Mouse (Mus musculus): ENCODE results near the gene Csnka2ip. TPM values are rescaled to one million over a fixed set of nuclear protein-coding genes. Genes with fewer than 3 reads are reported as not detected.

Gene Csnka2ip
- polyA plus RNA-seq, 1 experiment, result not detected

- Histone ChIP-seq H3K4me3 (ENCODE audit: insufficient read depth, poor library complexity, severe bottlenecking) (no peak overlapping the region), H3K27me3 (ENCODE audit: control insufficient read depth, insufficient read depth, insufficient read length) (no peaks in the 10 kb centered on the region), H3K79me3 (ENCODE audit: low read depth) (no peaks in the 10 kb centered on the region), H3K36me3 (ENCODE audit: control insufficient read depth, insufficient read depth) (no peaks in the 10 kb centered on the region), H3K79me2 (ENCODE audit: control insufficient read depth, insufficient read depth) (no peaks in the 10 kb centered on the region), H3ac (ENCODE audit: control insufficient read depth, insufficient read length, low read depth) (no peak overlapping the region)
- TF ChIP-seq MAX (IDR thresholded peaks at IDR 0.05) (no peak), CTCF (IDR thresholded peaks at IDR 0.05; ENCODE audit: control insufficient read depth, insufficient read depth, insufficient read length) (no peak), FOSL1 (IDR thresholded peaks at IDR 0.05; ENCODE audit: insufficient read depth, low read length, poor library complexity, severe bottlenecking) (no peak)
Observed at GRCm38 (mm10) chr16:64569496-64569895, 32.7 kb downstream of the Csnka2ip start.

- no peaks in the 10 kb centered on the region for H3K36me3 ChIP-seq (ENCODE audit: control insufficient read depth, insufficient read depth)
- no peak for TF ChIP-seq MYOG (IDR thresholded peaks at IDR 0.05; ENCODE audit: control insufficient read depth, extremely low read depth, insufficient read length)
- no peak for TF ChIP-seq MAX (IDR thresholded peaks at IDR 0.05)
- TF ChIP-seq MYOD1 (IDR thresholded peaks at IDR 0.05; ENCODE audit: control insufficient read depth, insufficient read length, low read depth), result no peak
- TF ChIP-seq FOSL1 (IDR thresholded peaks at IDR 0.05; ENCODE audit: insufficient read depth, low read length, poor library complexity, severe bottlenecking), result no peak
- no peak for TF ChIP-seq USF1 (IDR thresholded peaks at IDR 0.05; ENCODE audit: low read depth)
- TF ChIP-seq CEBPB (IDR thresholded peaks at IDR 0.05; ENCODE audit: low read depth), result no peak
- H3K79me2 ChIP-seq (ENCODE audit: control insufficient read depth, insufficient read depth), result no peaks in the 10 kb centered on the region
- H3K4me3 ChIP-seq (ENCODE audit: insufficient read depth, poor library complexity, severe bottlenecking), result no peak overlapping the region
- no peak overlapping the region for H3ac ChIP-seq (ENCODE audit: control insufficient read depth, insufficient read length, low read depth)
- H3K79me3 ChIP-seq (ENCODE audit: low read depth), result no peaks in the 10 kb centered on the region
- H3K27me3 ChIP-seq (ENCODE audit: control insufficient read depth, insufficient read depth, insufficient read length), result no peaks in the 10 kb centered on the region
Observed at GRCm38 (mm10) chr16:64563081-64563480, 39.1 kb downstream of the Csnka2ip start.

GRCm38 (mm10) chr16:64558518-64558917, 43.7 kb downstream of the Csnka2ip start:
- Histone ChIP-seq H3K27me3 (ENCODE audit: control insufficient read depth, insufficient read depth, insufficient read length) (no peaks in the 10 kb centered on the region), H3ac (ENCODE audit: control insufficient read depth, insufficient read length, low read depth) (no peak overlapping the region), H3K36me3 (ENCODE audit: control insufficient read depth, insufficient read depth) (no peaks in the 10 kb centered on the region), H3K79me2 (ENCODE audit: control insufficient read depth, insufficient read depth) (no peaks in the 10 kb centered on the region), H3K79me3 (ENCODE audit: low read depth) (no peaks in the 10 kb centered on the region), H3K4me3 (ENCODE audit: insufficient read depth, poor library complexity, severe bottlenecking) (no peak overlapping the region)
- TF ChIP-seq MYOD1 (IDR thresholded peaks at IDR 0.05; ENCODE audit: control insufficient read depth, insufficient read length, low read depth) (no peak), MAX (IDR thresholded peaks at IDR 0.05) (no peak), USF1 (IDR thresholded peaks at IDR 0.05; ENCODE audit: low read depth) (no peak), CEBPB (IDR thresholded peaks at IDR 0.05; ENCODE audit: low read depth) (no peak), CTCF (IDR thresholded peaks at IDR 0.05; ENCODE audit: control insufficient read depth, insufficient read depth, insufficient read length) (no peak), MYOG (IDR thresholded peaks at IDR 0.05; ENCODE audit: control insufficient read depth, extremely low read depth, insufficient read length) (no peak), FOSL1 (IDR thresholded peaks at IDR 0.05; ENCODE audit: insufficient read depth, low read length, poor library complexity, severe bottlenecking) (no peak)

- Histone ChIP-seq H3K4me3 (ENCODE audit: insufficient read depth, poor library complexity, severe bottlenecking) (no peak overlapping the region), H3K79me3 (ENCODE audit: low read depth) (no peaks in the 10 kb centered on the region), H3K79me2 (ENCODE audit: control insufficient read depth, insufficient read depth) (no peaks in the 10 kb centered on the region), H3K27me3 (ENCODE audit: control insufficient read depth, insufficient read depth, insufficient read length) (no peaks in the 10 kb centered on the region), H3K36me3 (ENCODE audit: control insufficient read depth, insufficient read depth) (no peaks in the 10 kb centered on the region), H3ac (ENCODE audit: control insufficient read depth, insufficient read length, low read depth) (no peak overlapping the region)
- no peak for TF ChIP-seq CTCF (IDR thresholded peaks at IDR 0.05; ENCODE audit: control insufficient read depth, insufficient read depth, insufficient read length)
- no peak for TF ChIP-seq CEBPB (IDR thresholded peaks at IDR 0.05; ENCODE audit: low read depth)
- no peak for TF ChIP-seq FOSL1 (IDR thresholded peaks at IDR 0.05; ENCODE audit: insufficient read depth, low read length, poor library complexity, severe bottlenecking)
- no peak for TF ChIP-seq MYOG (IDR thresholded peaks at IDR 0.05; ENCODE audit: control insufficient read depth, extremely low read depth, insufficient read length)
- no peak for TF ChIP-seq MAX (IDR thresholded peaks at IDR 0.05)
- no peak for TF ChIP-seq USF1 (IDR thresholded peaks at IDR 0.05; ENCODE audit: low read depth)
- no peak for TF ChIP-seq MYOD1 (IDR thresholded peaks at IDR 0.05; ENCODE audit: control insufficient read depth, insufficient read length, low read depth)
Observed at GRCm38 (mm10) chr16:64526883-64527282, 75.3 kb downstream of the Csnka2ip start.

- TF ChIP-seq FOSL1 (IDR thresholded peaks at IDR 0.05; ENCODE audit: insufficient read depth, low read length, poor library complexity, severe bottlenecking), result no peak
- no peak for TF ChIP-seq CTCF (IDR thresholded peaks at IDR 0.05; ENCODE audit: control insufficient read depth, insufficient read depth, insufficient read length)
- no peak for TF ChIP-seq CEBPB (IDR thresholded peaks at IDR 0.05; ENCODE audit: low read depth)
- no peak for TF ChIP-seq MYOD1 (IDR thresholded peaks at IDR 0.05; ENCODE audit: control insufficient read depth, insufficient read length, low read depth)
- no peak for TF ChIP-seq MAX (IDR thresholded peaks at IDR 0.05)
- no peak for TF ChIP-seq USF1 (IDR thresholded peaks at IDR 0.05; ENCODE audit: low read depth)
- TF ChIP-seq MYOG (IDR thresholded peaks at IDR 0.05; ENCODE audit: control insufficient read depth, extremely low read depth, insufficient read length), result no peak
- H3K36me3 ChIP-seq (ENCODE audit: control insufficient read depth, insufficient read depth), result no peaks in the 10 kb centered on the region
- H3K4me3 ChIP-seq (ENCODE audit: insufficient read depth, poor library complexity, severe bottlenecking), result no peak overlapping the region
- H3K79me3 ChIP-seq (ENCODE audit: low read depth), result no peaks in the 10 kb centered on the region
- H3ac ChIP-seq (ENCODE audit: control insufficient read depth, insufficient read length, low read depth), result no peak overlapping the region
- no peaks in the 10 kb centered on the region for H3K79me2 ChIP-seq (ENCODE audit: control insufficient read depth, insufficient read depth)
- H3K27me3 ChIP-seq (ENCODE audit: control insufficient read depth, insufficient read depth, insufficient read length), result no peaks in the 10 kb centered on the region
Observed at GRCm38 (mm10) chr16:64524051-64524645, 78.1 kb downstream of the Csnka2ip start.

GRCm38 (mm10) chr16:64513423-64513822, 88.8 kb downstream of the Csnka2ip start:
- no peaks in the 10 kb centered on the region for H3K36me3 ChIP-seq (ENCODE audit: control insufficient read depth, insufficient read depth)
- no peaks in the 10 kb centered on the region for H3K79me3 ChIP-seq (ENCODE audit: low read depth)
- H3K79me2 ChIP-seq (ENCODE audit: control insufficient read depth, insufficient read depth), result no peaks in the 10 kb centered on the region
- no peak overlapping the region for H3K4me3 ChIP-seq (ENCODE audit: insufficient read depth, poor library complexity, severe bottlenecking)
- no peaks in the 10 kb centered on the region for H3K27me3 ChIP-seq (ENCODE audit: control insufficient read depth, insufficient read depth, insufficient read length)
- H3ac ChIP-seq (ENCODE audit: control insufficient read depth, insufficient read length, low read depth), result no peak overlapping the region
- TF ChIP-seq MAX (IDR thresholded peaks at IDR 0.05), result no peak
- TF ChIP-seq CEBPB (IDR thresholded peaks at IDR 0.05; ENCODE audit: low read depth), result no peak
- no peak for TF ChIP-seq CTCF (IDR thresholded peaks at IDR 0.05; ENCODE audit: control insufficient read depth, insufficient read depth, insufficient read length)
- no peak for TF ChIP-seq MYOD1 (IDR thresholded peaks at IDR 0.05; ENCODE audit: control insufficient read depth, insufficient read length, low read depth)
- TF ChIP-seq FOSL1 (IDR thresholded peaks at IDR 0.05; ENCODE audit: insufficient read depth, low read length, poor library complexity, severe bottlenecking), result no peak
- TF ChIP-seq MYOG (IDR thresholded peaks at IDR 0.05; ENCODE audit: control insufficient read depth, extremely low read depth, insufficient read length), result no peak
